Mouse (Mus musculus) spleen, adult 2 months (tissue): ENCODE measurements around the gene Wdr1. TPM values are rescaled to one million over a fixed set of nuclear protein-coding genes. Genes with fewer than 3 reads are reported as not detected.

Source experiments
- DNase-seq, 2 experiments: peaks; one replicate each; pipeline versions ENCODE4 v3.0.0 to v3.0.0-alpha.2; 2012 to 2021; ENCODE audit warnings: low spot score in 2 of 2, low read depth in 1 of 2
- H3K27ac ChIP-seq: fragments of 200-500 bp; 2 replicates; pipeline ENCODE4 v1.5.1; 2012; ENCODE audit warnings: low read length, inconsistent platforms; ENCODE audit not compliant: insufficient read depth
- H3K27me3 ChIP-seq: fragments of 200-500 bp; 2 replicates; pipeline ENCODE4 v1.6.1; 2012; ENCODE audit warnings: mild to moderate bottlenecking, moderate library complexity, low read length, inconsistent platforms; ENCODE audit not compliant: control insufficient read depth, insufficient read depth
- H3K36me3 ChIP-seq: fragments of 200-500 bp; 2 replicates; pipeline ENCODE4 v1.6.1; 2012; ENCODE audit warnings: mild to moderate bottlenecking, low read length, inconsistent platforms; ENCODE audit not compliant: control insufficient read depth, insufficient read depth
- H3K4me1 ChIP-seq: fragments of 200-500 bp; 2 replicates; pipeline ENCODE4 v1.6.1; 2011; ENCODE audit warnings: inconsistent platforms; ENCODE audit not compliant: control insufficient read depth, insufficient read depth, insufficient read length
- H3K4me3 ChIP-seq: fragments of 200-500 bp; 2 replicates; pipeline ENCODE4 v1.5.1; 2011; ENCODE audit warnings: mild to moderate bottlenecking, inconsistent platforms; ENCODE audit not compliant: insufficient read depth, insufficient read length; ENCODE audit errors: extremely low read depth
- CTCF ChIP-seq: fragments of 200-500 bp; IDR thresholded peaks from 2 replicates; pipeline ENCODE4 v1.5.1; 2011; ENCODE audit warnings: mild to moderate bottlenecking, inconsistent platforms; ENCODE audit not compliant: insufficient read depth, insufficient read length, insufficient replicate concordance; ENCODE audit errors: extremely low read depth
- POLR2A ChIP-seq: fragments of 200-500 bp; IDR thresholded peaks from 2 replicates; pipeline ENCODE4 v1.6.1; 2011; ENCODE audit warnings: low read depth, low read length, inconsistent platforms
- WGBS: fragments of 180-500 bp; shearing (Covaris S2); methylation state at CpG from one replicate; pipeline ENCODE4 v1.1.7; 2018; 5-methylcytosine and 5-hydroxymethylcytosine counted together
- polyA plus RNA-seq: library from polyadenylated mRNA; depleted of rRNA; stranded (reverse); fragments of >200 nt; gene quantifications from 2 replicates; pipeline ENCODE4 v1.2.3, GENCODE M21; 2012

Wdr1 gene
- polyA plus RNA-seq, 1 experiment = 172 TPM

- no peak for TF ChIP-seq CTCF
- TF ChIP-seq POLR2A = no peak
- Histone ChIP-seq H3K27ac (no peak overlapping the region), H3K36me3 (no peaks in the 10 kb centered on the region), H3K27me3 (no peaks in the 10 kb centered on the region), H3K4me1 (0 out of 2 replicates have a peak, but pooled peaks cover 3% of the 10 kb centered on the region), H3K4me3 (no peak overlapping the region)
- no peak for DNase-seq
- WGBS = 51% methylated on average over 5 of the region's 5 CpGs
Measured at GRCm38 (mm10) chr5:38498479-38498878, 64.5 kb downstream of the Wdr1 start.

GRCm38 (mm10) chr5:38496491-38497057 lies 66.4 kb downstream of the Wdr1 start:
- TF ChIP-seq POLR2A (no peak), CTCF (no peak)
- 0 out of 2 replicates have a peak, but pooled peaks cover 3% of the 10 kb centered on the region for H3K4me1 ChIP-seq
- no peak for DNase-seq
- H3K4me3 ChIP-seq = no peak overlapping the region
- no peaks in the 10 kb centered on the region for H3K36me3 ChIP-seq
- no peak overlapping the region for H3K27ac ChIP-seq
- 42% methylated on average over 8 of the region's 8 CpGs for WGBS
- H3K27me3 ChIP-seq = no peaks in the 10 kb centered on the region

GRCm38 (mm10) chr5:38493890-38494289 lies 69.1 kb downstream of the Wdr1 start:
- WGBS = 72% methylated on average over 6 of the region's 6 CpGs

GRCm38 (mm10) chr5:38491763-38492162 lies 71.3 kb downstream of the Wdr1 start:
- WGBS = 87% methylated on average over 8 of the region's 8 CpGs
- Histone ChIP-seq H3K27me3 (no peaks in the 10 kb centered on the region), H3K4me1 (0 out of 2 replicates have a peak, but pooled peaks cover 3% of the 10 kb centered on the region), H3K27ac (no peak overlapping the region), H3K4me3 (no peak overlapping the region), H3K36me3 (no peaks in the 10 kb centered on the region)
- no peak for DNase-seq
- no peak for TF ChIP-seq CTCF
- TF ChIP-seq POLR2A = no peak

More at GRCm38 (mm10) chr5:38493890-38494289, 69.1 kb downstream of the Wdr1 start:
- Histone ChIP-seq H3K27ac (no peak overlapping the region), H3K4me1 (0 out of 2 replicates have a peak, but pooled peaks cover 3% of the 10 kb centered on the region), H3K4me3 (no peak overlapping the region), H3K27me3 (no peaks in the 10 kb centered on the region), H3K36me3 (no peaks in the 10 kb centered on the region)
- TF ChIP-seq POLR2A = no peak
- TF ChIP-seq CTCF = no peak
- DNase-seq = no peak

- H3K27me3 ChIP-seq = no peaks in the 10 kb centered on the region
- no peaks in the 10 kb centered on the region for H3K4me1 ChIP-seq
- TF ChIP-seq CTCF (no peak), POLR2A (no peak)
- no peaks in the 10 kb centered on the region for H3K36me3 ChIP-seq
- WGBS = 90% methylated on average over 4 of the region's 4 CpGs
- H3K27ac ChIP-seq = no peak overlapping the region
- no peak for DNase-seq
- no peak overlapping the region for H3K4me3 ChIP-seq
Measured at GRCm38 (mm10) chr5:38489739-38490138, 73.3 kb downstream of the Wdr1 start.

GRCm38 (mm10) chr5:38488673-38489615 lies 74.1 kb downstream of the Wdr1 start:
- Histone ChIP-seq H3K4me3 (no peak overlapping the region), H3K27me3 (no peaks in the 10 kb centered on the region), H3K36me3 (no peaks in the 10 kb centered on the region), H3K4me1 (no peaks in the 10 kb centered on the region), H3K27ac (no peak overlapping the region)
- TF ChIP-seq POLR2A (no peak), CTCF (no peak)
- DNase-seq = no peak
- WGBS = 80% methylated on average over 20 of the region's 20 CpGs

- WGBS = 78% methylated on average over 6 of the region's 6 CpGs
Measured at GRCm38 (mm10) chr5:38488026-38488425, 75.0 kb downstream of the Wdr1 start.

More at GRCm38 (mm10) chr5:38488026-38488425, 75.0 kb downstream of the Wdr1 start:
- Histone ChIP-seq H3K36me3 (no peaks in the 10 kb centered on the region), H3K27me3 (no peaks in the 10 kb centered on the region), H3K27ac (no peak overlapping the region), H3K4me3 (no peak overlapping the region), H3K4me1 (no peaks in the 10 kb centered on the region)
- DNase-seq = no peak
- TF ChIP-seq CTCF (no peak), POLR2A (no peak)
